Mouse (Mus musculus) heart, postnatal 0 days (tissue): ENCODE data around the gene Mtg1.

ENCODE experiments used
- CTCF ChIP-seq: IDR thresholded peaks from 2 replicates; pipeline ENCODE4 v1.5.1; 2016; ENCODE audit warnings: antibody characterized with exemption, control low read depth, low read depth
- EP300 ChIP-seq: IDR thresholded peaks from 2 replicates; pipeline ENCODE4 v1.6.1; 2016; ENCODE audit warnings: antibody characterized with exemption, low read depth

DNA sequence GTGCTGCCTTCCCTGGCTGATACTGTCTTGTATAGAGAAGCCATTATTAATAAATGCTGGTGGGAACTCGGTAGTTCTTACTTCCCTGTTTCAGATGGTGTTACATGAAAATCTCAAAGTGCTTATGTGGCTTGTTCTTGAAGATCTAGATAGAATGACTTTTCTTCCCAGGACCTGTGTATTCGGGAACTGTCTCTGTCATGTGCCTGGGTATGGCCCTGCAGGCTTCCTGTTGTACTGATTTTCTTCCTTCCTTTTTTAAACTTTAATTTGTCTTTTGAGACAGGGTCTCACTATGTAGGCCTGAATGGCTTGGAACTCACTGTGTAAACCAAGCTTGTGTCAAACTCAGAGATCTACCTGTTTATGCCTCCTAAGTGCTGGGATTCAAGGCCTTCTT is 9.5 kb upstream of the Mtg1 start:
- TF ChIP-seq CTCF: no peak
- no peak for TF ChIP-seq EP300
